31 mouse cellular contexts compared by ENCODE assay signal in genomic region chr1:180342944-180343343, GRCm38 (mm10). TPM values are rescaled to one million over a fixed set of nuclear protein-coding genes. Genes with fewer than 3 reads are reported as not detected.
A peak's percentile ranks its signal among the peaks of the same experiment; 100 is the strongest.
DNase-seq lines count a peak whose midpoint lies in the region; ATAC-seq and TF ChIP-seq lines count a peak whose summit lies in the region.
"Had no signal": no experiment of that assay in that cellular context is flagged by ENCODE, and none has a peak within 500 bp of the region (broad histone marks: within the 10 kb centered on the region; RNA-seq: fewer than 3 reads in every experiment).

No protein-coding gene starts in this region.

- H3K4me3 ChIP-seq in brown adipose tissue, adult 24 weeks (ENCODE audit: insufficient read depth, low read depth, low read length): peak overlapping the region; percentile 18
- H3K4me3 ChIP-seq in left cerebral cortex, adult 2 months: no peak overlapping the region
- H3K4me3 ChIP-seq: embryonic facial prominence, embryonic 12.5 days; forebrain, embryonic 10.5 days; forebrain, embryonic 15.5 days; heart, embryonic 12.5 days; hindbrain, embryonic 15.5 days; limb, embryonic 15.5 days; liver, embryonic 13.5 days; midbrain, embryonic 10.5 days; midbrain, embryonic 15.5 days; myocyte; neural tube, embryonic 13.5 days had no signal

- H3K4me1 ChIP-seq in brown adipose tissue, adult 24 weeks (ENCODE audit: control insufficient read depth, insufficient read depth, insufficient read length, low read length): peaks cover 44% of the 10 kb centered on the region
- H3K4me1 ChIP-seq: forebrain, embryonic 15.5 days had no signal

- no peak for TF ChIP-seq CTCF in left cerebral cortex, adult 2 months (IDR thresholded peaks at IDR 0.05)

- intact Hi-C loops in left cerebral cortex, adult 2 months (cut with DNase I): no loop called here

- peak; percentile 69 for ATAC-seq in megakaryocyte progenitor cell, adult 5-6 weeks (replicated peaks; ENCODE audit: poor library complexity)
- ATAC-seq in erythroblast, adult 5-6 weeks (replicated peaks; ENCODE audit: low FRiP score, poor library complexity, severe bottlenecking): no peak
- ATAC-seq: forebrain, embryonic 15.5 days had no signal

- peak overlapping the region; percentile 58; the same call in 1 of the 2 replicates for H3K27ac ChIP-seq in brown adipose tissue, adult 24 weeks (replicated peaks; ENCODE audit: low read depth, low read length)
- no peak overlapping the region for H3K27ac ChIP-seq in left cerebral cortex, adult 2 months
- H3K27ac ChIP-seq: embryonic facial prominence, embryonic 12.5 days; forebrain, embryonic 10.5 days; forebrain, embryonic 15.5 days; hindbrain, embryonic 15.5 days; liver, embryonic 13.5 days; macrophage; midbrain, embryonic 10.5 days; midbrain, embryonic 15.5 days; neural tube, embryonic 13.5 days had no signal

- DNase-seq in heart, adult 11 months: peak; percentile 96
- no peak for DNase-seq in heart, adult 8-10 months (ENCODE audit: low spot score)
- DNase-seq in lung, adult 18-20 months: peak; percentile 63 to 77
- no peak for DNase-seq in lung, postnatal 10 days
- no peak for DNase-seq in left cerebral cortex, adult 2 months (ENCODE audit: extremely low spot score in 1 of 2, low spot score in 2 of 2)
- DNase-seq: adrenal gland, postnatal 10 days; cerebellum, adult 11 months; cerebellum, adult 9-10 months; cerebellum, postnatal 36 days; embryo, embryonic 11 days; gastrocnemius, postnatal 36 days; heart, postnatal 4 days; kidney, adult 18-20 months; layer of hippocampus, adult 9-11 months; liver, embryonic 13.5 days; lung, adult 2 months; thymus, postnatal 25 days had no signal

RNA-seq across cellular contexts. Expression of gene Itpkb, which starts 12.7 kb away (rescaled TPM):
- total RNA-seq in heart, adult 8-10 months (2022): 10 to 100 TPM; 40.9 to 59.4 (median 57.3) TPM
- 15.8 and 21.6 TPM in 2 replicates for polyA plus RNA-seq in brown adipose tissue, adult 24 weeks (2012; ENCODE audit: insufficient read depth, insufficient read length, missing spikeins)
- 10.8 and 12.3 TPM in 2 replicates for total RNA-seq in megakaryocyte progenitor cell, adult 5-6 weeks (2015)
- 9.6 and 11.7 TPM in 2 replicates for total RNA-seq in megakaryocyte progenitor cell, adult 5-6 weeks (2017)
- total RNA-seq in erythroblast, adult 5-6 weeks (2015; ENCODE audit: low replicate concordance): 2.3 and 4.0 TPM in 2 replicates
- total RNA-seq in erythroblast, adult 5-6 weeks (2017; ENCODE audit: low replicate concordance): 2.4 and 3.2 TPM in 2 replicates
- total RNA-seq in left cerebral cortex, adult 2 months (2021): 10 to 100 TPM; 17.9 to 18.2 TPM

Comparison
In these comparisons a context has a peak if more than half of its experiments do, and no peak if none do; other contexts are left out.
1. DNase-seq: peak in heart, adult 11 months (single experiment) and lung, adult 18-20 months (2 of 2); none in heart, adult 8-10 months (single experiment), lung, postnatal 10 days (single experiment) and left cerebral cortex, adult 2 months (0 of 2).